Mouse (Mus musculus) kidney, embryonic 14.5 days (tissue): ENCODE results near the gene Sdk1. TPM values are rescaled to one million over a fixed set of nuclear protein-coding genes. Genes with fewer than 3 reads are reported as not detected.
"Not testable (repeated sequence)": the region's sequence is repeated elsewhere in the genome, so short reads cannot be mapped to it uniquely, and the experiment has no call there.

Experiments
- ATAC-seq: fragments of 200-750 bp; cut with Nextera tagmentation; 2 replicates; pipeline ENCODE4 v1.8.0; 2017; ENCODE audit warnings: moderate number of reproducible peaks, mild to moderate bottlenecking, moderate TSS enrichment, moderate library complexity; ENCODE audit not compliant: low FRiP score, low TSS enrichment
- H3K27ac ChIP-seq: fragments of 300-500 bp; sonication (generic); 2 replicates; pipeline ENCODE4 v1.5.1; 2014; ENCODE audit warnings: low read depth, mild to moderate bottlenecking, low read length, moderate library complexity, mixed read lengths
- H3K27me3 ChIP-seq: fragments of 300-500 bp; sonication (generic); 2 replicates; pipeline ENCODE4 v1.6.1; 2014; ENCODE audit warnings: mild to moderate bottlenecking, low read length; ENCODE audit not compliant: control insufficient read depth, insufficient read depth
- H3K36me3 ChIP-seq: fragments of 300-500 bp; sonication (generic); 2 replicates; pipeline ENCODE4 v1.6.1; 2014; ENCODE audit warnings: low read length, mixed read lengths; ENCODE audit not compliant: control insufficient read depth, insufficient read depth
- H3K4me1 ChIP-seq: fragments of 300-500 bp; sonication (generic); 2 replicates; pipeline ENCODE4 v1.6.1; 2014; ENCODE audit warnings: low read length, mixed read lengths; ENCODE audit not compliant: control insufficient read depth, insufficient read depth
- H3K4me2 ChIP-seq: fragments of 300-500 bp; sonication (generic); replicated peaks from 2 replicates; pipeline ENCODE4 v1.6.1; 2014; ENCODE audit warnings: low read depth, mild to moderate bottlenecking, low read length
- H3K4me3 ChIP-seq: fragments of 300-500 bp; sonication (generic); 2 replicates; pipeline ENCODE4 v1.5.1; 2014; ENCODE audit warnings: mild to moderate bottlenecking, low read length
- H3K9ac ChIP-seq: fragments of 300-500 bp; sonication (generic); 2 replicates; pipeline ENCODE4 v1.6.1; 2014; ENCODE audit warnings: low read depth, mild to moderate bottlenecking, low read length, moderate library complexity
- H3K9me3 ChIP-seq: fragments of 300-500 bp; sonication (generic); 2 replicates; pipeline ENCODE4 v1.6.1; 2016; ENCODE audit warnings: low read length; ENCODE audit not compliant: control insufficient read depth
- WGBS: fragments of 180-500 bp; shearing (Covaris S2); extraction: QIAGEN DNeasy Blood & Tissue Kit; methylation state at CpG from one replicate; pipeline ENCODE4 v1.1.7; 2014; 5-methylcytosine and 5-hydroxymethylcytosine counted together
- polyA plus RNA-seq: library from polyadenylated mRNA; unstranded; fragments of >200 nt; fragmentation: Nextera tagmentation; extraction: Ambion mirVana; gene quantifications from 2 replicates; pipeline ENCODE4 v1.2.1, GENCODE M21; 2014

Gene Sdk1
- polyA plus RNA-seq, 1 experiment from 2014 or later, result 2.6 TPM

DNA sequence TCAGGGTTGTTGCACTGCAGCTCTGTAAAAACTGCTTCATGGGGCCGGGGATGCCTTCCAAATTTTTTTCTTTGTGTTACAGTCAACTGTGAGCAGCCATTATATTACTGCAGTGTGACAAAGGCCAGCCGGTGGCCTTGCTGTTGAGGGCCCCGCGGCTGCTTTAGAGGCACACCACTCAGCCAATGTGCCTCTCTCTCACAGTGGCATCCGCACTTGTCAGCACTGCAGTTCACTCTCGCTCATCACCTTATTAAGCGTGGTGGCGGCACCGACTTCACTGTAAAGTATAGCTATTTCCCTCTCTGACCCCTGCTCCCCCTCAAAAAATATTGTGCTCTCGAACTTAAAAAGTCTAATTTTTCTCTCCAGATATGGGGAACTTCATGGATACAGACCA, 371.4 kb downstream of the Sdk1 start:
- no peak overlapping the region for H3K4me3 ChIP-seq
- no peak overlapping the region for H3K27ac ChIP-seq
- WGBS, result 73% methylated on average over 10 of the region's 10 CpGs
- no peaks in the 10 kb centered on the region for H3K4me1 ChIP-seq
- no peaks in the 10 kb centered on the region for H3K9me3 ChIP-seq
- H3K4me2 ChIP-seq, result no peak overlapping the region
- H3K9ac ChIP-seq, result no peak overlapping the region
- ATAC-seq, result no peak
- H3K36me3 ChIP-seq, result no peaks in the 10 kb centered on the region
- no peaks in the 10 kb centered on the region for H3K27me3 ChIP-seq

DNA sequence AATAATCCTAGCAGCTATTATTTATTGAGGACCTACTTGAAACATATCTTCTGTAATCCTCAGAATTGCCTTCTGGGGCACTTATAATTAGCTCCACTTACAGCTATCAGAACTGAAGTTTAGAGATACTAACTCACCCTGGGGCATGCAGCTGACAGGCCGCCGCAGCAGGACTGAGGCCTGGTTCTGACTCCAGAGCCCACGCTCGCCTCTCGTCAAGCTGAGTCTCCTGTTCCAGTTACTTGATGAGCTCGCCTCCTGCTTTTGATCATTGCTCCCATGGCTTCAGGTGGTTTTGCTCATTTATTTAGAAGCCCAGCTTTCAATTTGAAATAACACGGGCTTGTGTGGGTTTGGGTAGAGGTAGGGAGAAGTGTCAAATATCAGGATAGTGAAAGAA, 374.5 kb downstream of the Sdk1 start:
- H3K36me3 ChIP-seq, result no peaks in the 10 kb centered on the region
- no peaks in the 10 kb centered on the region for H3K4me1 ChIP-seq
- no peak for ATAC-seq
- no peak overlapping the region for H3K9ac ChIP-seq
- no peak overlapping the region for H3K4me2 ChIP-seq
- no peaks in the 10 kb centered on the region for H3K27me3 ChIP-seq
- H3K9me3 ChIP-seq, result no peaks in the 10 kb centered on the region
- 52% methylated on average over 7 of the region's 7 CpGs for WGBS
- no peak overlapping the region for H3K4me3 ChIP-seq
- no peak overlapping the region for H3K27ac ChIP-seq

DNA sequence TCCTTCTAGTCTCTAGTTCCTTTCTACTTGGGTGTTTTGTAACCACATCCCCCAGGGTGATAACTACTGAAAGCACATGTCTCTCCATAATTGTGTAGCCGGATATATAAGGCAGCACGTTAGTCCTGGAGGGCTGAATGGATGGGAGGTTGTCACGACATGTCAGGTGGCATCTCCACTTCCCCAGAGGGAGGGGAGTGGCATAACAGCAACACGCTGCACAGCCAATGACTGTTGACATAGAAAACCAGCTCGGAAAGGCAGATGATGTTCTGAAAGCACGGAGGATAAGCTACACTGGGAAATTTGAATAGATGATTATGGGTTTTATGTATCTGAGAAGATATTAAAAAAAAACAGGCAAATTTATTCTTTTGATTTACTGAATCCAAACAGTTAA, 376.4 kb downstream of the Sdk1 start:
- Histone ChIP-seq H3K9ac (no peak overlapping the region), H3K4me2 (no peak overlapping the region), H3K9me3 (no peaks in the 10 kb centered on the region), H3K27me3 (no peaks in the 10 kb centered on the region), H3K4me1 (no peaks in the 10 kb centered on the region), H3K4me3 (no peak overlapping the region), H3K27ac (no peak overlapping the region), H3K36me3 (no peaks in the 10 kb centered on the region)
- no peak for ATAC-seq
- WGBS, result 72% methylated on average over 6 of the region's 6 CpGs

DNA sequence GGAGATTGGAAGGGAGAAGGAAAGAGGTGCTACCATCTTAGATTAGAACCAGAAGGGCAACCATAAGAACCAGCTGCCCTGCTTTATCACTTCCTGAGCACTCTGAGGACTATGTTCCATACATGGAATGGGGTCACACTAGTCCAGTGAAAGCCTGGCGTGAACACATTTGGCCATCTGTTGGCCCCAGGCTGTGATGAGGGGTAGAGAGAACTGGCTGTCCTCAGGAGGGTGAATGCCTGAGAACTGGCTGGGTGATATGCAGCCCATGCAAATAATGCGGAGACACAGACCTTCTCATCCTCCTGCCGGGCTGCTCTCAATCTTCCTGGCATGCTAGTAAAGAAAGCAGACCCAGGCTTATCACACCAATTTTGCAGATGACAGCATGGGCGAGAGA, 384.1 kb downstream of the Sdk1 start:
- ATAC-seq, result no peak
- 84% methylated on average over 4 of the region's 4 CpGs for whole genome bisulfite sequencing
- Histone ChIP-seq H3K36me3 (no peaks in the 10 kb centered on the region), H3K27me3 (no peaks in the 10 kb centered on the region), H3K27ac (no peak overlapping the region), H3K9me3 (no peaks in the 10 kb centered on the region), H3K4me2 (no peak overlapping the region), H3K4me1 (no peaks in the 10 kb centered on the region), H3K4me3 (no peak overlapping the region), H3K9ac (no peak overlapping the region)

DNA sequence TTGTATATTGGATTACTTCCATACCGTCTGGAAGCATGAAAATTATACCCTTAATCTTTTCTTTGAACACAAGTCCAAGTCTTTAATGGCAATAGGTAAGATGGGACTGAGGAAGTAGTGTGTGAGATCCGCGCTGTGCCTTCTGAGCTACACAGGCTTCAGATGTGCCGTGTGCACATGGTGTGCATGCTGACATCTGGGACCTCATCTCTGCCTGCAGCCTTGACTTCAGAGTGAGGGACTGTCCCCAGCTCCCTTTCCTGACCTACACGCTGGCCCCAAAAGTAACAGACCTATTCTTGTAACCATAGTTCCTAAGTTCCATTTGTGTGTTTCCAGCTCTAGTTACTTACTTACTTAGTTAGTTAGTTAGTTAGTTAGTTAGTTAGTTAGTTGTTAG, 390.4 kb downstream of the Sdk1 start:
- H3K9me3 ChIP-seq, result no peaks in the 10 kb centered on the region
- no peaks in the 10 kb centered on the region for H3K4me1 ChIP-seq
- H3K27me3 ChIP-seq, result no peaks in the 10 kb centered on the region
- H3K9ac ChIP-seq, result no peak overlapping the region
- no peak overlapping the region for H3K27ac ChIP-seq
- no peak for ATAC-seq
- WGBS, result 88% methylated on average over 5 of the region's 5 CpGs
- H3K36me3 ChIP-seq, result no peaks in the 10 kb centered on the region
- no peak overlapping the region for H3K4me3 ChIP-seq
- no peak overlapping the region for H3K4me2 ChIP-seq

DNA sequence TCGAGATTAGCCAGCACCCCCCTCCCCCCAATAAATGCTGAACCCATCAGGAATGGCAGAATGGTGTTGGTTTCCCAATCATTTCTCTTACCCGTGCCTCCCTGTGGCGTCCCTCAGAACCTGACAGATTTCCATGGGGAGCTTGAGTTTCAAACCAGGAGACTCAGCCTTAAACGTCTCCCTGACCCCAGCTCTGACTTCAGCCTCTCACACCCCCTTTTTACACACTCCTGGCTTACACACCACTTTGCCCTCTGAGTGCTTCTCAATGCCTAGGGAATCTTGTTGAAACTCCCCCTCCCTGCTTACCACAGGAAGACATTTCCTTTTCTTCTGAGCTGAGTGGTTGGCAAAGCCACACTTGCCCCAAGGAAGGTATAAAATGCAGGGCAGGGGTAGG, 392.0 kb downstream of the Sdk1 start:
- no peak overlapping the region for H3K4me2 ChIP-seq
- no peak for ATAC-seq
- H3K4me1 ChIP-seq, result no peaks in the 10 kb centered on the region
- no peak overlapping the region for H3K27ac ChIP-seq
- no peak overlapping the region for H3K4me3 ChIP-seq
- WGBS, result 45% methylated on average over 4 of the region's 4 CpGs
- H3K9me3 ChIP-seq, result no peaks in the 10 kb centered on the region
- H3K27me3 ChIP-seq, result no peaks in the 10 kb centered on the region
- H3K36me3 ChIP-seq, result no peaks in the 10 kb centered on the region
- no peak overlapping the region for H3K9ac ChIP-seq

DNA sequence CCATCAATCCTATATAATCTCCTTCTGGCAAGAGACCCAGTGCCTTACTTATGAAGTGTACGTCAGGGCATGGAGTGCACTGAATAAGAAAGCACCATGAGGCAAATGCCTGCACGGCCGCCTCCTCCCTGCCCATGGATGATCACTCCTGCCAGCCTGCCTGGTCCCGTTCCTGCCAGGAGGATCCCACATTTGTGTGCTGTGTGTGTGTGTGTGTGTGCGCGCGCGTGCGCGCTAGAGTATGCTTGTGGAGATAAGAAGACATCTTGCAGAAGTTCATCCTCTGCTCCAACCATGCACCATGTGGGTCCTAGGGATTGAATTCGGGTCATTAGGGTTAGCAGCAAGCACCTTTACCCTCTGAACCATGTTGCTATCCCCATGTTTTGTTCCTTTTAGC, 395.1 kb downstream of the Sdk1 start:
- 92% methylated on average over 11 of the region's 11 CpGs for whole genome bisulfite sequencing

DNA sequence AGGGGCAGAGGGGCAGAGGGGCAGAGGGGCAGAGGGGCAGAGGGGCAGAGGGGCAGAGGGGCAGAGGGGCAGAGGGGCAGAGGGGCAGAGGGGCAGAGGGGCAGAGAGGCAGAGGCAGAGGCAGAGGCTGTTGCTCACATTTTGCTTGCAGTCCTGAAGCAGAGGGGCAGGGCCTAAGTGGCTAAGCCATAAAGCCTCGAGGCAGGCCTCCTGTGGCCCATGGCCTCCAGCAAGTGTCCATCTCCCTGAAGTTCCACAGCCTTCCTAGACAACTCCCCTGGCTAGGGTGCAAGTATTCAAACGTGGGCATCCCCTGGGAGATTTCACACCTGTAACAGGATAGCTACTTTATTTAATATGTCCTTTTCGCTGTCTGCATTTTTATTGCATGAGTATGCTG, 395.8 kb downstream of the Sdk1 start:
- not testable (repeated sequence) for H3K9ac ChIP-seq, H3K4me2 ChIP-seq, H3K36me3 ChIP-seq, H3K27ac ChIP-seq, H3K4me1 ChIP-seq, H3K9me3 ChIP-seq, ATAC-seq, H3K27me3 ChIP-seq, H3K4me3 ChIP-seq
- WGBS, result 59% methylated on average over 3 of the region's 3 CpGs

More for the DNA sequence above, 395.1 kb downstream of the Sdk1 start:
- H3K36me3 ChIP-seq, result no peaks in the 10 kb centered on the region
- H3K27me3 ChIP-seq, result no peaks in the 10 kb centered on the region
- no peaks in the 10 kb centered on the region for H3K9me3 ChIP-seq
- no peak overlapping the region for H3K4me3 ChIP-seq
- no peak overlapping the region for H3K4me2 ChIP-seq
- no peak overlapping the region for H3K9ac ChIP-seq
- no peak overlapping the region for H3K27ac ChIP-seq
- no peak for ATAC-seq
- no peaks in the 10 kb centered on the region for H3K4me1 ChIP-seq

DNA sequence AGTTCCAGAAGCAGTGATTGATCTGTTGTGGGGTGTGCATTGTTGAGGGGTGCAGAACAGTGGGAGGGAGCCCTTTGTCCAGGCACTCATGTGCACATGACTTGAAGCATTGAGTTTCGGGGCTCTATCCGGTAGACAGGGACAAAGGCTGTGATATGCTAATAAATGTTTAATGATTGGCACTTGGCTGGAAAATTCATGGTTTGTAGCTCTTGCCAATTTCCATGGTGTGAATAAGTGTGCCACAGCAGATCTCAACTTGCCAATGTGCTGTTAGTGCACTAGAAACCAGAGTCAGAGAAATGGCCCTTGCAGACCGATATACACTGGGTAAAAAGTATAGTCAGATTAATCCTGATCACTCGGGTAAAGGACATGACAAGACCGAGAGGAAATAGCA, 404.4 kb downstream of the Sdk1 start:
- H3K9me3 ChIP-seq, result no peaks in the 10 kb centered on the region
- H3K27ac ChIP-seq, result no peak overlapping the region
- H3K4me2 ChIP-seq, result no peak overlapping the region
- H3K9ac ChIP-seq, result no peak overlapping the region
- no peaks in the 10 kb centered on the region for H3K27me3 ChIP-seq
- H3K4me1 ChIP-seq, result no peaks in the 10 kb centered on the region
- no peak for ATAC-seq
- WGBS, result 92% methylated on average over 5 of the region's 5 CpGs
- H3K36me3 ChIP-seq, result no peaks in the 10 kb centered on the region
- H3K4me3 ChIP-seq, result no peak overlapping the region

DNA sequence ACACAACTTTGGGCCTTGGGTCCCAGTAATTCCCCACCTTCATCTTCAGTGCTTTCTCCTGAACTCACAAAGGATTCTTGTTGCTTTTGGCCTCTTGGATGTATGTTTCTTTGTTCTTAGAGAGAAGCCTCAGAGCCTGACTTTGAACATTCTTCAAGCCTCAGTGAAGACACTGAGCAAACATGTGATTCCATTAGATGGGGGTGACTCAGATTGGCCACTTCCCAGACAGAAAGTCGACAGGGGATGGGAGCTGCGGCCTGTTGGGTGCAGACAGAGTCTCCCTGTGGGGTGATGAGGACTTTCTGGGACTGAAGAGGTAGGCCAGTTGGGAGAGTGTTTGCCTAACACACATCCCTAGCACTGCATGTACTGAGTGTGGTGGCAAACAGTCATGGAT, 405.3 kb downstream of the Sdk1 start:
- no peaks in the 10 kb centered on the region for H3K36me3 ChIP-seq
- no peaks in the 10 kb centered on the region for H3K9me3 ChIP-seq
- WGBS, result 74% methylated on average over 2 of the region's 2 CpGs
- no peak overlapping the region for H3K4me2 ChIP-seq
- H3K4me1 ChIP-seq, result no peaks in the 10 kb centered on the region
- no peak overlapping the region for H3K4me3 ChIP-seq
- H3K9ac ChIP-seq, result no peak overlapping the region
- no peak overlapping the region for H3K27ac ChIP-seq
- H3K27me3 ChIP-seq, result no peaks in the 10 kb centered on the region
- ATAC-seq, result no peak
